Mouse (Mus musculus) megakaryocyte, embryonic 14.5 days (primary cell): Measurements from ENCODE around the gene Hmgxb4. TPM values are rescaled to one million over a fixed set of nuclear protein-coding genes. Genes with fewer than 3 reads are reported as not detected.
A peak's percentile ranks its signal among the peaks of the same experiment; 100 is the strongest.
"Not testable (repeated sequence)": the region's sequence is repeated elsewhere in the genome, so short reads cannot be mapped to it uniquely, and the experiment has no call there.

Experiments used
- H3K27me3 ChIP-seq: replicated peaks from 2 replicates; pipeline ENCODE3; 2012; ENCODE audit warnings: inconsistent platforms
- H3K36me3 ChIP-seq: replicated peaks from 2 replicates; pipeline ENCODE3; 2012; ENCODE audit warnings: low read length, inconsistent platforms, mixed read lengths
- H3K4me1 ChIP-seq: 2 replicates; pipeline ENCODE4 v1.6.1; 2012; ENCODE audit warnings: inconsistent platforms
- H3K4me3 ChIP-seq: replicated peaks from 2 replicates; pipeline ENCODE3; 2012; ENCODE audit warnings: moderate library complexity, mild to moderate bottlenecking, inconsistent platforms
- H3K9me3 ChIP-seq: 2 replicates; pipeline ENCODE4 v1.6.1; 2012; ENCODE audit warnings: inconsistent platforms
- FLI1 ChIP-seq: IDR thresholded peaks from 2 replicates; pipeline ENCODE4 v1.6.1; 2012; ENCODE audit warnings: low read length, inconsistent platforms, mixed read lengths
- GATA1 ChIP-seq: IDR thresholded peaks from 3 replicates; pipeline ENCODE4 v1.6.1; 2012; ENCODE audit warnings: mixed read lengths, low read length, inconsistent platforms, borderline replicate concordance
- polyA plus RNA-seq: library from polyadenylated mRNA; stranded (reverse); fragments of >175 nt; gene quantifications from 2 replicates; pipeline ENCODE4 v1.2.3, GENCODE M21; 2012; ENCODE audit warnings: low replicate concordance; ENCODE audit not compliant: insufficient read depth

Gene Hmgxb4
- polyA plus RNA-seq, result 2.9 and 7.8 TPM in 2 replicates

GRCm38 (mm10) chr8:74993081-74993474 is at the start of gene Hmgxb4:
Gene Hmgxb4 (plus strand): TSS chr8:74993356.
- peaks cover 9% of the 10 kb centered on the region for H3K27me3 ChIP-seq
- H3K4me1 ChIP-seq, result peaks cover 9% of the 10 kb centered on the region
- H3K4me3 ChIP-seq, result peak within 1 kb of the TSS; percentile 94
- no peak for TF ChIP-seq GATA1
- no peak for TF ChIP-seq FLI1
- peaks cover 5% of the 10 kb centered on the region for H3K36me3 ChIP-seq
- no peaks in the 10 kb centered on the region for H3K9me3 ChIP-seq

GRCm38 (mm10) chr8:74949445-74949844 is 43.7 kb upstream of the Hmgxb4 start:
- no peaks in the 10 kb centered on the region for H3K9me3 ChIP-seq
- no peak overlapping the region for H3K4me3 ChIP-seq
- no peaks in the 10 kb centered on the region for H3K36me3 ChIP-seq
- H3K4me1 ChIP-seq, result peaks cover 7% of the 10 kb centered on the region; the same call in 1 of the 2 replicates
- H3K27me3 ChIP-seq, result no peaks in the 10 kb centered on the region
- TF ChIP-seq GATA1 (no peak), FLI1 (no peak)

- H3K27me3 ChIP-seq, result no peaks in the 10 kb centered on the region
- TF ChIP-seq FLI1, result no peak
- no peak for TF ChIP-seq GATA1
- no peaks in the 10 kb centered on the region for H3K4me1 ChIP-seq
- 0 out of 2 replicates have a peak, but pooled peaks cover 1% of the 10 kb centered on the region for H3K9me3 ChIP-seq
- no peaks in the 10 kb centered on the region for H3K36me3 ChIP-seq
- H3K4me3 ChIP-seq, result no peak overlapping the region
These were observed 29.2 kb upstream of the Hmgxb4 start for GRCm38 (mm10) chr8:74963983-74964382.

GRCm38 (mm10) chr8:74970286-74970685 is 22.9 kb upstream of the Hmgxb4 start:
- not testable (repeated sequence) for H3K4me3 ChIP-seq, H3K27me3 ChIP-seq, H3K36me3 ChIP-seq, H3K4me1 ChIP-seq
- peaks cover 11% of the 10 kb centered on the region for H3K9me3 ChIP-seq

GRCm38 (mm10) chr8:74971636-74972035 is 21.5 kb upstream of the Hmgxb4 start:
- peaks cover 11% of the 10 kb centered on the region for H3K9me3 ChIP-seq
- TF ChIP-seq FLI1 (no peak), GATA1 (no peak)
- no peaks in the 10 kb centered on the region for H3K36me3 ChIP-seq
- peaks cover 2% of the 10 kb centered on the region for H3K27me3 ChIP-seq
- peaks cover 6% of the 10 kb centered on the region for H3K4me1 ChIP-seq
- no peak overlapping the region for H3K4me3 ChIP-seq

GRCm38 (mm10) chr8:74972322-74972883 is 20.8 kb upstream of the Hmgxb4 start:
- no peaks in the 10 kb centered on the region for H3K36me3 ChIP-seq
- H3K27me3 ChIP-seq, result peaks cover 2% of the 10 kb centered on the region
- H3K4me3 ChIP-seq, result no peak overlapping the region
- H3K4me1 ChIP-seq, result peaks cover 6% of the 10 kb centered on the region
- TF ChIP-seq FLI1 (no peak), GATA1 (no peak)
- H3K9me3 ChIP-seq, result peaks cover 11% of the 10 kb centered on the region

GRCm38 (mm10) chr8:74973121-74973869 is 19.9 kb upstream of the Hmgxb4 start:
- peaks cover 2% of the 10 kb centered on the region for H3K27me3 ChIP-seq
- H3K9me3 ChIP-seq, result peaks cover 11% of the 10 kb centered on the region
- TF ChIP-seq GATA1 (no peak), FLI1 (no peak)
- H3K36me3 ChIP-seq, result no peaks in the 10 kb centered on the region
- H3K4me3 ChIP-seq, result no peak overlapping the region
- H3K4me1 ChIP-seq, result peaks cover 6% of the 10 kb centered on the region

- Histone ChIP-seq H3K4me3 (no peak overlapping the region), H3K36me3 (no peaks in the 10 kb centered on the region), H3K4me1 (peaks cover 6% of the 10 kb centered on the region), H3K9me3 (peaks cover 11% of the 10 kb centered on the region), H3K27me3 (peaks cover 2% of the 10 kb centered on the region)
- TF ChIP-seq FLI1 (no peak), GATA1 (no peak)
These were observed 19.3 kb upstream of the Hmgxb4 start for GRCm38 (mm10) chr8:74973904-74974303.

GRCm38 (mm10) chr8:74977427-74977826 is 15.7 kb upstream of the Hmgxb4 start:
- TF ChIP-seq GATA1 (no peak), FLI1 (no peak)

GRCm38 (mm10) chr8:74980060-74980710 is 13.0 kb upstream of the Hmgxb4 start:
- no peaks in the 10 kb centered on the region for H3K36me3 ChIP-seq
- peaks cover 14% of the 10 kb centered on the region for H3K4me1 ChIP-seq
- H3K27me3 ChIP-seq, result peaks cover 2% of the 10 kb centered on the region
- 0 out of 2 replicates have a peak, but pooled peaks cover 8% of the 10 kb centered on the region for H3K9me3 ChIP-seq
- TF ChIP-seq GATA1 (no peak), FLI1 (no peak)
- H3K4me3 ChIP-seq, result peak overlapping the region; percentile 70

More at GRCm38 (mm10) chr8:74977427-74977826, 15.7 kb upstream of the Hmgxb4 start:
- peaks cover 17% of the 10 kb centered on the region for H3K4me1 ChIP-seq
- H3K9me3 ChIP-seq, result no peaks in the 10 kb centered on the region
- H3K4me3 ChIP-seq, result no peak overlapping the region
- no peaks in the 10 kb centered on the region for H3K36me3 ChIP-seq
- peaks cover 2% of the 10 kb centered on the region for H3K27me3 ChIP-seq
